Mouse (Mus musculus): Measurements from ENCODE around the gene Arl14ep. TPM values are rescaled to one million over a fixed set of nuclear protein-coding genes. Genes with fewer than 3 reads are reported as not detected.

Arl14ep gene
- polyA plus RNA-seq, 1 experiment from 2014 or later = 43.2 TPM

DNA sequence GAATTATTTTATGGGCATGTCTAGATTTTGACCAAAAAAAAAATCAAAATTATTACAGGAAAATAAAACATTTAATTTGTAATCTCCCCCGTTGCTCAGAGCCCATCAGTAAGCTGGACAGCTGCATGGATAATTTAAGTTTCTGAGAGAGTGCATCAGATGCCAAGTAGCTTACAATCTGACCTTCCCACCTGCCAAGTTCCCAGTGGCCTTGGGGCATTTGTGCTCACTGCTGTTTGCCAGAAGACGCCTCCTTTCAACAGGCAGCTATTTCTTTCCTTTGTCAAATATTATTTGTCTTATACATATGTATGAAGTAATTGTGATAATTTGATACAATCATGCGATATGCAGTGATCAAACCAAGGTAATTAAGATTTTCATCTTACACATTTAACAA, 44.3 kb downstream of the Arl14ep start:
- Histone ChIP-seq H3K27ac (replicated peaks; ENCODE audit: low read depth, low read length) (no peak overlapping the region), H3K36me3 (ENCODE audit: control insufficient read depth, insufficient read depth, low read length) (no peaks in the 10 kb centered on the region), H3K27me3 (replicated peaks; ENCODE audit: control insufficient read depth, insufficient read depth, low read length) (no peaks in the 10 kb centered on the region), H3K4me2 (ENCODE audit: low read depth, low read length) (no peak overlapping the region), H3K9me3 (ENCODE audit: control insufficient read depth, low read length) (no peaks in the 10 kb centered on the region), H3K9ac (ENCODE audit: low read depth, low read length) (no peak overlapping the region), H3K4me1 (ENCODE audit: control insufficient read depth, insufficient read depth, low read length) (no peaks in the 10 kb centered on the region), H3K4me3 (ENCODE audit: low read depth, low read length) (no peak overlapping the region)
- ATAC-seq (ENCODE audit: low read depth) (no peak), DNase-seq (ENCODE audit: low spot score) (no peak)
- whole genome bisulfite sequencing = 60% methylated on average over 3 of the region's 3 CpGs

Other genes starting within 250 kb of the Arl14ep start
- 0.13 TPM in 1 of 2 replicates, not detected in the other for gene Fshb, start 85.2 kb upstream of the Arl14ep start, polyA plus RNA-seq (2014; fragmentation: Nextera tagmentation; extraction: Ambion mirVana)

Data from embryonic facial prominence, embryonic 14.5 days (tissue).